Mouse (Mus musculus) right cerebral cortex, postnatal 36 days (tissue): Measurements from ENCODE around the gene Nxpe3.
"Not testable (repeated sequence)": the region's sequence is repeated elsewhere in the genome, so short reads cannot be mapped to it uniquely, and the experiment has no call there.

ENCODE experiments used
- DNase-seq, 2 experiments: peaks; one replicate each; pipeline ENCODE4 v3.0.0; 2022; ENCODE audit warnings: low spot score in 2 of 2, mixed read lengths in 1 of 2

Gene Nxpe3

GRCm38 (mm10) chr16:55890346-55891136, 4.5 kb downstream of the Nxpe3 start:
- no peak for DNase-seq

- no peak for DNase-seq
Measured at GRCm38 (mm10) chr16:55889451-55889850, 5.6 kb downstream of the Nxpe3 start.

- DNase-seq, result no peak
Measured at GRCm38 (mm10) chr16:55888584-55888960, 6.5 kb downstream of the Nxpe3 start.

GRCm38 (mm10) chr16:55887814-55888583, 7.1 kb downstream of the Nxpe3 start:
- no peak for DNase-seq

GRCm38 (mm10) chr16:55884246-55884645, 10.8 kb downstream of the Nxpe3 start:
- DNase-seq, result no peak

GRCm38 (mm10) chr16:55876025-55876424, 19.1 kb downstream of the Nxpe3 start:
- DNase-seq, result no peak

GRCm38 (mm10) chr16:55863832-55864231, 31.3 kb downstream of the Nxpe3 start:
- DNase-seq, result no peak

GRCm38 (mm10) chr16:55863149-55863815, 31.8 kb downstream of the Nxpe3 start:
- DNase-seq, result peak; percentile 33 to 36

GRCm38 (mm10) chr16:55861104-55861503, 34.0 kb downstream of the Nxpe3 start:
- peak in 1 of 2 experiments; percentile 29 for DNase-seq

- DNase-seq, result not testable (repeated sequence)
Measured at GRCm38 (mm10) chr16:55859421-55859820, 35.7 kb downstream of the Nxpe3 start.

GRCm38 (mm10) chr16:55858465-55858864, 36.6 kb downstream of the Nxpe3 start:
- peak; percentile 58 to 60 for DNase-seq

- DNase-seq, result peak in 1 of 2 experiments; percentile 21
Measured at GRCm38 (mm10) chr16:55852943-55853727, 42.0 kb downstream of the Nxpe3 start.

- no peak for DNase-seq
Measured at GRCm38 (mm10) chr16:55852515-55852914, 42.6 kb downstream of the Nxpe3 start.

GRCm38 (mm10) chr16:55850485-55850884, 44.6 kb downstream of the Nxpe3 start:
- no peak for DNase-seq

GRCm38 (mm10) chr16:55847679-55848078, 47.4 kb downstream of the Nxpe3 start:
- no peak for DNase-seq

- no peak for DNase-seq
Measured at GRCm38 (mm10) chr16:55844847-55845246, 50.2 kb downstream of the Nxpe3 start.

- DNase-seq, result no peak
Measured at GRCm38 (mm10) chr16:55843919-55844318, 51.2 kb downstream of the Nxpe3 start.

- no peak for DNase-seq
Measured at GRCm38 (mm10) chr16:55843134-55843533, 52.0 kb downstream of the Nxpe3 start.

- DNase-seq, result no peak
Measured at GRCm38 (mm10) chr16:55841506-55841905, 53.6 kb downstream of the Nxpe3 start.

- peak; percentile 56 to 60 for DNase-seq
Measured at GRCm38 (mm10) chr16:55838510-55839474, 56.3 kb downstream of the Nxpe3 start, which contains the start of gene Nfkbiz. Nfkbiz (minus strand) TSS chr16:55838899.
